Mouse (Mus musculus) kidney, embryonic 14.5 days (tissue): ENCODE measurements around the gene Mmp25. TPM values are rescaled to one million over a fixed set of nuclear protein-coding genes. Genes with fewer than 3 reads are reported as not detected.

ENCODE experiments used
- ATAC-seq: fragments of 200-750 bp; cut with Nextera tagmentation; 2 replicates; pipeline ENCODE4 v1.8.0; 2017; ENCODE audit warnings: moderate number of reproducible peaks, mild to moderate bottlenecking, moderate TSS enrichment, moderate library complexity; ENCODE audit not compliant: low FRiP score, low TSS enrichment
- H3K27ac ChIP-seq: fragments of 300-500 bp; sonication (generic); 2 replicates; pipeline ENCODE4 v1.5.1; 2014; ENCODE audit warnings: low read depth, mild to moderate bottlenecking, low read length, moderate library complexity, mixed read lengths
- H3K27me3 ChIP-seq: fragments of 300-500 bp; sonication (generic); 2 replicates; pipeline ENCODE4 v1.6.1; 2014; ENCODE audit warnings: mild to moderate bottlenecking, low read length; ENCODE audit not compliant: control insufficient read depth, insufficient read depth
- H3K36me3 ChIP-seq: fragments of 300-500 bp; sonication (generic); 2 replicates; pipeline ENCODE4 v1.6.1; 2014; ENCODE audit warnings: low read length, mixed read lengths; ENCODE audit not compliant: control insufficient read depth, insufficient read depth
- H3K4me1 ChIP-seq: fragments of 300-500 bp; sonication (generic); 2 replicates; pipeline ENCODE4 v1.6.1; 2014; ENCODE audit warnings: low read length, mixed read lengths; ENCODE audit not compliant: control insufficient read depth, insufficient read depth
- H3K4me2 ChIP-seq: fragments of 300-500 bp; sonication (generic); replicated peaks from 2 replicates; pipeline ENCODE4 v1.6.1; 2014; ENCODE audit warnings: low read depth, mild to moderate bottlenecking, low read length
- H3K4me3 ChIP-seq: fragments of 300-500 bp; sonication (generic); 2 replicates; pipeline ENCODE4 v1.5.1; 2014; ENCODE audit warnings: mild to moderate bottlenecking, low read length
- H3K9ac ChIP-seq: fragments of 300-500 bp; sonication (generic); 2 replicates; pipeline ENCODE4 v1.6.1; 2014; ENCODE audit warnings: low read depth, mild to moderate bottlenecking, low read length, moderate library complexity
- H3K9me3 ChIP-seq: fragments of 300-500 bp; sonication (generic); 2 replicates; pipeline ENCODE4 v1.6.1; 2016; ENCODE audit warnings: low read length; ENCODE audit not compliant: control insufficient read depth
- WGBS: fragments of 180-500 bp; shearing (Covaris S2); extraction: QIAGEN DNeasy Blood & Tissue Kit; methylation state at CpG from one replicate; pipeline ENCODE4 v1.1.7; 2014; 5-methylcytosine and 5-hydroxymethylcytosine counted together
- polyA plus RNA-seq: library from polyadenylated mRNA; unstranded; fragments of >200 nt; fragmentation: Nextera tagmentation; extraction: Ambion mirVana; gene quantifications from 2 replicates; pipeline ENCODE4 v1.2.1, GENCODE M21; 2014

Mmp25 gene
- polyA plus RNA-seq, 1 experiment from 2014 or later = 1.3 TPM

- H3K9me3 ChIP-seq = no peaks in the 10 kb centered on the region
- no peaks in the 10 kb centered on the region for H3K27me3 ChIP-seq
- H3K9ac ChIP-seq = peak overlapping the region; percentile 66; the same call in 1 of the 2 replicates
- H3K27ac ChIP-seq = no peak overlapping the region
- H3K4me3 ChIP-seq = peak overlapping the region; percentile 59
- peak overlapping the region; percentile 56 for H3K4me2 ChIP-seq
- WGBS = 61% methylated on average over 3 of the region's 3 CpGs
- peaks cover 22% of the 10 kb centered on the region; the same call in 1 of the 2 replicates for H3K36me3 ChIP-seq
- peaks cover 37% of the 10 kb centered on the region; the same call in 1 of the 2 replicates for H3K4me1 ChIP-seq
- no peak for ATAC-seq
Measured at GRCm38 (mm10) chr17:23672761-23673160, 27.7 kb upstream of the Mmp25 start.

DNA sequence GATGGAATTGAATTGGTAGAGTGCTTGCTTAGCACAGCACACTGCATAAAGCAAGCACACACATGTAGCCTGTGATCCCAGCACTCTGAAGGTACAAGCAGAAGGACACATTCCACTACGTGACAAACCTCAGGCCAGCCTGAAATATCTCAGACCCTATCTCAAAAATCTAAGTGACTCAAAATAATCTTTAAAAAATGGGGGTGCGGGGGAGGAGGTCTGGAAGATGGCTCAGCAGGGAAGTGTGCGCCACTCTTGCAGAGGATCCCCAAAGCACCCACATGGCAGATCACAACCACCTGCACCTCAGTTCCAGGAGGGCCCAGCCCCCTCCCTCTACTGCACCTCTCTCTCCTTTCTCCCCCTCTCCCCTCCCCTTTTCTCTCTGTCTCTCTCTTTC lies 26.4 kb upstream of the Mmp25 start:
- 89% methylated on average over 3 of the region's 3 CpGs for WGBS
- H3K4me3 ChIP-seq = no peak overlapping the region

GRCm38 (mm10) chr17:23670516-23671074 lies 25.5 kb upstream of the Mmp25 start:
- Histone ChIP-seq H3K36me3 (peaks cover 38% of the 10 kb centered on the region), H3K4me3 (no peak overlapping the region), H3K9ac (no peak overlapping the region), H3K27me3 (no peaks in the 10 kb centered on the region), H3K4me1 (peaks cover 21% of the 10 kb centered on the region; the same call in 1 of the 2 replicates), H3K27ac (no peak overlapping the region), H3K4me2 (no peak overlapping the region), H3K9me3 (no peaks in the 10 kb centered on the region)
- WGBS = 91% methylated on average over 7 of the region's 7 CpGs
- ATAC-seq = no peak

More for the DNA sequence above, 26.4 kb upstream of the Mmp25 start:
- H3K27ac ChIP-seq = no peak overlapping the region
- H3K9me3 ChIP-seq = no peaks in the 10 kb centered on the region
- no peaks in the 10 kb centered on the region for H3K27me3 ChIP-seq
- H3K36me3 ChIP-seq = peaks cover 32% of the 10 kb centered on the region
- no peak for ATAC-seq
- H3K4me2 ChIP-seq = no peak overlapping the region
- H3K4me1 ChIP-seq = peaks cover 31% of the 10 kb centered on the region; the same call in 1 of the 2 replicates
- H3K9ac ChIP-seq = no peak overlapping the region

DNA sequence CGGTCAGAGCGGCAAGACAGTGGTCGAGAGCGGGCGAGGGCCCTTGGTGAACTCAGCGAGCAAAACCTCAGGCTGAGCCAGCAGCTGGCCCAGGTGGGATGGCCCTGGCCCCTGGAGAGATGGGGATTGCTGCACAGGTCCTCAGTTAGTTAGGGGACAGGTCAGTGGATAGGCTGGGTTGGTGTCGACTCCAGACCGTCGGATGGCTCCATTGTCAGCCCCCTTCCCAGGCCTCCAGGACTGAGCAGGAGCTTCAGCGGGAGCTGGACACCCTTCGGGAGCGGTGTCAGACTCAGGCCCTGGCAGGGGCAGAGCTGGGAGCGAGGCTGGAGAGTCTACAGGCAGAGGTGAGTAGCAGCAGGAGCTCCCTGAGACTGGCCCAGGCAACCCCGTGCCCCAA lies 20.4 kb upstream of the Mmp25 start:
- Histone ChIP-seq H3K36me3 (peaks cover 38% of the 10 kb centered on the region), H3K4me1 (no peaks in the 10 kb centered on the region; the same call in 1 of the 2 replicates), H3K4me3 (no peak overlapping the region), H3K27me3 (peaks cover 26% of the 10 kb centered on the region), H3K9me3 (no peaks in the 10 kb centered on the region), H3K4me2 (no peak overlapping the region), H3K27ac (no peak overlapping the region), H3K9ac (no peak overlapping the region)
- no peak for ATAC-seq
- 78% methylated on average over 14 of the region's 14 CpGs for WGBS

GRCm38 (mm10) chr17:23664556-23665021 lies 19.5 kb upstream of the Mmp25 start:
- Histone ChIP-seq H3K4me3 (no peak overlapping the region), H3K9me3 (no peaks in the 10 kb centered on the region), H3K27me3 (peaks cover 35% of the 10 kb centered on the region), H3K27ac (no peak overlapping the region), H3K4me1 (no peaks in the 10 kb centered on the region; the same call in 1 of the 2 replicates), H3K4me2 (no peak overlapping the region), H3K36me3 (peaks cover 30% of the 10 kb centered on the region), H3K9ac (no peak overlapping the region)
- WGBS = 8% methylated on average over 5 of the region's 5 CpGs
- no peak; the same call in 1 of the 2 replicates for ATAC-seq

GRCm38 (mm10) chr17:23661526-23661925 lies 16.4 kb upstream of the Mmp25 start:
- no peak overlapping the region for H3K4me3 ChIP-seq
- H3K36me3 ChIP-seq = peaks cover 6% of the 10 kb centered on the region
- ATAC-seq = no peak
- H3K9ac ChIP-seq = no peak overlapping the region
- H3K4me2 ChIP-seq = no peak overlapping the region
- peaks cover 37% of the 10 kb centered on the region for H3K27me3 ChIP-seq
- H3K27ac ChIP-seq = no peak overlapping the region
- H3K4me1 ChIP-seq = no peaks in the 10 kb centered on the region; the same call in 1 of the 2 replicates
- whole genome bisulfite sequencing = 0% methylated on average over 9 of the region's 9 CpGs
- H3K9me3 ChIP-seq = no peaks in the 10 kb centered on the region

DNA sequence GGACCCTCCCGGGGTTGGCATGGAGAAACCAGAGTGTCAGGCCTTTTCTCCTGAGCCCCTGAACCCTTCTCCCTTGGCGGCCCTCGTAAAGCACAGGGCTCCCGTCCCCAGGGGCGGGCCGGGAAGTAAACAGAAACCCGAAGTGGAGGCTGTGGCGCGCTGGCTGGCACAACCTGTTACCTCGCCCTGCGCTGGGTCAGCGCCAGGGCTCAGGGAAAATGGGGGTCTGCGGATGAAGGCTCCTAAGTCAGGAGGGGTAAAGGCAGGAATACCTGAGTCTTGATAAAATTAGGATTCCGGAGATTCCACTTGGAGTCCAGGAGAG lies 15.8 kb upstream of the Mmp25 start:
- 2% methylated on average over 13 of the region's 14 CpGs for WGBS
- peak overlapping the region; percentile 27 for H3K4me3 ChIP-seq
- ATAC-seq = 0 out of 2 replicates have a peak, but pooled peaks have one; percentile 8

DNA sequence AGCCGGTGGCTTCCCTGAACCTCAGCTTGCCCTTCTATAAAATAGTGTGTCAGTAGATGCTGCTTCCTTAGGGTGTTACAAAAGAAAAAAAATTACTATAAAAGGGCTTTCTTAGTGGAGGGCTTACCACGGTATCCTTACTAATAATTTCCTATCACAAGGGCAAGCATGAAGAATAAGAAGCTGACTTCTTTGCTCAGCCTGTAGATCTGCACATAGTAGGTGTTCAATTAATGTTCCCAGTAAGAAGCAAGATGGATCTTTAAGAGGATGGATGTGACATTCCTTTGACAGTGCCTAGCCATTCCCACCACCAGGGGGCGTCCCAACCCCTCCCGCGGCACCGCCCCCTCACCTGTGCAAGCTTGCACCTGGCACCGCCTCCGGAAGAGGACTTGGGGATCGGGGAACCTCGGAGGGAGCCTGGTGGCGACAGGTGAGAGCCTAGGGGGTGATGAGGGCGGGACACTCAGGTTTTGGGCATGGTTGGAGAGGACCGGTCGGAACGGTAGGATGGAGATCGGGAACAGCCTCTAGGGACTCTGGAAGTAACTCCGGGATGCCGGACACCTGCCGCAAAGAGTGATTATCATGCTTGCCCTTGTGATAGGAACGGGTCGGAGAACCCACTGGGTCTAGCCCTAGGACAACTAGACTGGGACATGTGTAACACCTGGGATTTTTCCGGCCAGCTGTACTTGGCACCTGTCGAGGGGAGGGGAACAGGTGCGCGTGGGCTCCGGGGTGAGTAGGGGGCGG lies 15.2 kb upstream of the Mmp25 start, which contains the start of gene Bicdl2:
Gene Bicdl2, plus strand, starts transcription at position 390 of the 759 bp plus-strand sequence.
- Histone ChIP-seq H3K9ac (no peak within 1 kb of the TSS; the same call in 1 of the 2 replicates), H3K36me3 (no peaks in the 10 kb centered on the region), H3K4me3 (peak within 1 kb of the TSS; percentile 27), H3K9me3 (no peaks in the 10 kb centered on the region), H3K27me3 (peaks cover 37% of the 10 kb centered on the region), H3K4me1 (no peaks in the 10 kb centered on the region; the same call in 1 of the 2 replicates), H3K27ac (no peak within 1 kb of the TSS), H3K4me2 (peak within 1 kb of the TSS; percentile 43)
- ATAC-seq = 0 out of 2 replicates have a peak, but pooled peaks have one; percentile 11
- WGBS = 5% methylated on average over 27 of the region's 27 CpGs

More for the DNA sequence above, 15.8 kb upstream of the Mmp25 start:
- H3K9me3 ChIP-seq = no peaks in the 10 kb centered on the region
- H3K27ac ChIP-seq = no peak overlapping the region
- peaks cover under 1% of the 10 kb centered on the region; the same call in 1 of the 2 replicates for H3K36me3 ChIP-seq
- peaks cover 37% of the 10 kb centered on the region for H3K27me3 ChIP-seq
- H3K4me2 ChIP-seq = peak overlapping the region; percentile 43
- no peak overlapping the region; the same call in 1 of the 2 replicates for H3K9ac ChIP-seq
- no peaks in the 10 kb centered on the region; the same call in 1 of the 2 replicates for H3K4me1 ChIP-seq

DNA sequence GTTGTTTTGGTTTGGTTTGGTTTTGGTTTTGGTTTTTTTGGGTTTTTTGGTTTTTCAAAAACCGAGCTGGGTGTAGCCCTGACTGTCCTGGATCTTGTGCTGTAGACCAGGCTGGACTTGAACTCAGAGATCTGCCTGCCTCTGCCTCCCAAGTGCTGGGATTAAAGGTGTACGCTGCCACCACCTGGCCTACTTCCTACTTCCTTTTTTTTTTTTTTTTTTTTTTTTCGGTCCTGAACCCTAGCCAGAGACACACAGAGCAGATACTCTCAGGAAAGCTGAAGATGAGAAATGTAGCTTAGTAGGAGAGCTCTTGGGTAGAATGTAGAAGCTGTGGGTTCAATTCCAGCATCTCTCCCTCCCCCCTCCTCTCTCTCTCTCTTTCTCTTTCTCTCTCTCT lies 13.4 kb upstream of the Mmp25 start:
- peaks cover 37% of the 10 kb centered on the region for H3K27me3 ChIP-seq
- no peaks in the 10 kb centered on the region for H3K9me3 ChIP-seq
- H3K36me3 ChIP-seq = no peaks in the 10 kb centered on the region
- 81% methylated on average over 3 of the region's 3 CpGs for WGBS
- H3K4me2 ChIP-seq = no peak overlapping the region
- H3K9ac ChIP-seq = no peak overlapping the region
- no peak for ATAC-seq
- H3K4me1 ChIP-seq = no peaks in the 10 kb centered on the region; the same call in 1 of the 2 replicates
- no peak overlapping the region for H3K27ac ChIP-seq
- H3K4me3 ChIP-seq = no peak overlapping the region
